Mouse (Mus musculus) lung, adult 18-20 months (tissue): Measurements from ENCODE around the gene Msi2.

Source experiments
- DNase-seq, 2 experiments: peaks; one replicate each; pipeline ENCODE4 v3.0.0; 2022; ENCODE audit warnings: mixed read lengths in 2 of 2

Msi2 gene

DNA sequence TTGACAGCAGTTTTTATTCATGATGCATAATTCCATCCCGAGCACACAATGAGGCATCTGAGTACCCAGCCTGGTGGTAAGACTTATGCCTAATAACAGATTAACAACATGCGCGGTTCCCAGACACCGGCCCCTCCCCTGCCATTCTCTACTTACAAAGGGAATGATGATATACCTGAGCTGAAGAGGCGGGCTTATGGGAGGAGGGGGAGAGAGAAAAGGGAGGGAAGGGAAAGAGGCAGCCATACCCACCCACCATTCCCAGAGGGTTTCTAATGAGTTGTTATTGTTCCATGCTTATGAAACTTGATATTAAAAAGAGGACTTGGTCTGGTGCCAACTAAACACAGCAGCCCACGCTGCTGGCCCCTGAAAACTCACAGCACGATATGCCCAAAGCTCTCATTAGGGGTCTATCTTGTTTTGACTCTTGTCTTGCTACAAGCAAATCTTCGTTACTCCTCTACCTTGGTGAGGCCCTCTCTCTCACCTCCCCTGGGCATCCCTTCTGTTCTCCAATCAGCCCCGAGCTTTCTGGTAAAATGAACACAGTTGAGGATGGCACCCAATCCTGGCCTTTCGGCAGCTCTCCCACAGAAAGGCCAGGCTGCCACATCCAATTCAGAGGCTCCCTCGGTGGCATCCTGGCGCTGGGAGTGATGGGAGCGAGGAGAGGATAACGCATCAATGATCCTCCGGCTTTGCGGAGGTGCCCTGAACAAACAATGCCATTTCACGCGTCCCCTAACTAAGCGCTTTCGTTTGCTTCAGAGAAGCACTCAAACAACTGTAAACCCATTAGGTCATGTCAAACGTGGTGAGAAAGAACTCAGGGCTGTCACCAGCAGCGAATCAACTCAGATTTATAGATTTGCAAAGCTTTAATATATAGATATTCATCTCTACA is 286.7 kb downstream of the Msi2 start:
- no peak for DNase-seq

DNA sequence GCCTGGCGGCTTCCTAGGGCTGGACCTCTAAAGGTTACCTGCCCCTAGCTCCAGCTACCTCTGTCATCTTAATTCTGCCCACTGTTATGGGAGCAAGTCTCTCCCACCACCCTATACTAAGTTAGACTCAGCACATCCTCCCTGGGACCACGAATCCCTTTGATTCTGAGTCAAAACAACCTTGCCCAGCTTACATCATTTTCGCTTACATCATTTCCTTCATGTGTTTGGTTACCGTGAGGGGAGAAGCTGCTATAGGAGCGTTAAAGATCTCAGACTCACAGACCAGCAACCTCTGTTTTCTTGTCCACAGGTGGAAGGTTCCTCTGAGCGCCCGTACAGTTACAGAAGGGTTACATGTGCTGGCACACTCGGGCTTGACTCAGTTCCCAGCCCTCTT is 288.0 kb downstream of the Msi2 start:
- no peak for DNase-seq

DNA sequence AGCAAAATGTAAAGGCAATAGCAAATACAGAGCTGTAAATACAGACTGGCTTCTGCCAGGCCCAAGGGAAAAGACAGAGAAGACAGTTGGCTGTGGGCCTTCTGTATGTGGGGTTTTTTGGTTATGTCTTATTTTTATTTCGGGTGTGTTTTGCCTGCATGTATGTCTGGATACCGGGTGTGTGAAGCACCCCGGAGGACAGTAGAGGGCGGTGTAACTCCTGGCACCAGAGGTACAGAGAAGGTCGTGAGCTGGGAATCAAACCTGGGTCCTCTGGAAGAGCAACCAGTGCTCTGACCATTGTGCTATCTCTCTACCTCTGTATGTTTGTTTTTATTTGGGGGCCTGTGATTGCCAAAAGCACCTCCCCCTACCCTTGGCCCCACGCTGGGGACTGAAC is 288.6 kb downstream of the Msi2 start:
- DNase-seq: no peak

DNA sequence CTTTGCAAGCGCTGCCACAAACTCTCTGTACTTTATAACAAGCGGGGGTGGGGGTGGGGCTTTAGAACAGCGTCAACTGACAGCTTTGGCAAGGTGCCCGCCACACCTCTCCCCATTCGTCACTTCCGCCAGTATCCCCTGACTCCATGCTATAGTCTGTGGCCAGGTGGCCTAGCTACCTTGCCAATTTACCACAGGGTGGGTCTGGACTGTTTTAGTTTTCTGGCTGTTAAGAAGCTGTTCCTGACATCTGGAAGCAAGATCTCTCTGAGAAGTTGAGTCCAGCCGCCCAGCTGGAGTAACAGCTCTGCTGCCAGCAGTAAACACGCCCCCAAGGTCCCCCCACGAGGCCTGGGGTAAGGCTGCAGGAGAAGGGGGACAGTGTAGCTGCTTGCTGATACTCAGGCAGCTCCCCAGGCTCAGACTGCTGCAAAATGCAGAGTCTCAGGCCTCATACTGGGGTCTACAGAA is 292.6 kb downstream of the Msi2 start:
- DNase-seq: peak; percentile 34 to 49

DNA sequence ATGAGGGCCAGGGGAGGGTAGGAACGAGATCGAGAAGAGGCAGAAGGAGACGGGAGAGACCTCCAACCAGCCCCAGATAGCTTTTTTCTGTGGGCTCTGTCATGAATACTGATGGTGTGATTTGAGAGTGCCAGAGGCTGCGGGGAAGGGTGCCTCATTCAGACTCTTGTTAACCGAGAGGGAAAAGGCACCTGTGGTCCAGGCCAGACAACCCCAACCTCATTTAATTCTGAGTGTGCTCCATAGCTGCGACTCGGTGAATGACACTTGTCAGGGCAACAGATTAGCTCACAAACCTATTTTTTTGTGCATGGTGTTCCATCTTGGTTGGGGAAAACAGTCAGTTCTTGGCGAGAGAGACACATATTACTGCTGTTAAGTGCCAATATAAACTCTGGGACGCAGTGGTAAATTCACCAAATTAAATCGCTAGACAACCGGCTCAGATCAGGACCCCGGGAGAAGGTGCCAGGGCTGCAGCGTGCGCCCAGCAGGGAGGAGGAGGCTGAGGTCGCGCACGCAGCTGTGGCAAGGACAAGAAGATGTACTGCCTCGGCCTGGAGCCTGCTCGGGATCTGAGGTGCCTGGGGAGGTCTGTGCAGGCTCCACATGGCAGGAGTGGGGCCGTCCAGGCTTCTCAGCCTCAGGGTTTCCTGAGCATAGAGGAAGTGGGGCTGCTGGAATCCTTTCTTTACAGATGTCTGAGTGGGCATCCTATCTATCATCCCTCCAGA is 294.1 kb downstream of the Msi2 start:
- no peak for DNase-seq

DNA sequence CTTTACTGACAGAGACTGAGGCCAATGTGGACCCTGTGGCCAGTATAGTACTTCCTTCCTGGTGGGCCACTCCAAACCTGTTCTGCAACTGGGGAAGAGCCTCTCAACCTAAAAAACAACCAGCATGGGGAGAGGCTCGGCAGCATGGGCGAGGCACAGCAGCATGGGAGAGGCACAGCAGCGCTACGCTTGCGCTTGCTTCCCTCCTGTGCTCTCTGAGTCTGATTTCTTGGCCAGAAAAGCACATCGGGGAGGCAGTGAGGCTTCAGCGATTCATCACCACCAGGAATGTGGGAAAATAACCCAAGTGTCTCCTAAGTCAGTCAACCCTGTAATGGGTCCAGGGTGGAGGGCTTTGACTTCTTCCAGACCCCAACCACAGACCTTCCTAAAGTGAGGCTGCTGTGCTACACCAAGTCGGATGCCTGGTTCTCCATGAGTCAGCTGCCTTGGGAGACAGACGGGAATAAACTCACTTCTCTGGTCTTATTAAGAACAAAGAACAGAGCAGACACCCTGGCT is 297.2 kb downstream of the Msi2 start:
- DNase-seq: no peak

DNA sequence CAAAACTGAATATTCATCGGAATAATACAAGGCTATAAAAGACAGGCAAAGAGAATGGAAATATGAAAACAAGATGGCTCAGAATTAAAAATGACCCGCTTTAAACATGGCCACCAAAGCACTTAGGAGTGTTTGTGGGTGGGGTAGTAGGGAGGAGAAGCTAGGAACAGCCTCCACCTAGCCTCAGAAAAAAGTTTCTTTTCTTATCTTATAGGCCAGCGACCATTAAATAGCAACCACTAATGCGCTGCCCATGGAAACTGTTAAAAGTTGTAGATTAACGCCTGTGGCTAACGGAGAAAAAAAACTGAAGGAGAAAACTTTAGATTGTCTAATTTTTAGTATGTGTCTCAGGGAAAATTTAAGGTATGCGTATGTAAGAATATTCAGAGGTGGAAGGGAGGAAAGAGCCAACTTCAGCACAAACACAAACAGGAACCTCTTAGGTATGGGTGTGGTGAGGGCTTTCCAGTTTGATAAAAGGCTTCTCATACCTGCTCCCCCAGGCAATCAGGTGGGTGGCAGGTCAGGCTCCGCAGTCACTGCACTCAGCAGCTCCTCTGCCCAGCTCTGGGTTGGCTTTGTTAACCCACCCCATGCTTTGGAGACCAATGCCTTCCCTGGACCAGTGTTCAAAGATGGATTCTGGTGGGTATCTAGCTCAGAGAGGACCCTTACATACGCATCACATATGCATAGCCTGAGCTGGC is 298.5 kb downstream of the Msi2 start:
- no peak for DNase-seq

DNA sequence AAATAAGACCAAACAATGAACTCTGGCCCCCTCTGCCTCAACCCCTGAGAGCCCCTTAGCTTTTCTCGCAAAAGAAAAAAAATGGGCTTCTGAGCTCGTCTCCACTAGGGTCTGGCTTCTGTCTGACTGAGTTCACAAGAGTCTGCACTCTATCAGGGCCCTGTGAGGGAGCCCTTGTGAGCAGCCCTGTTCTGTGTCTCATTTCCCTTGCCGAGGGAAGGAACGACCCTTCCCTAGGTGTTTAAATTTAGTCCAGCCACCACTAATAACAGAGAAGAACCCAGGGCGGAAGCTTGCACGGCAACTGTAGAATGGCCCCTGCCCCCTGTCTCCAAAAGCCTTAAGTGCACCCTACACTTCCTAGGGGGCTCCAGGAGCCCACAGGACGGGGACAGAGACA is 299.2 kb downstream of the Msi2 start:
- no peak for DNase-seq

DNA sequence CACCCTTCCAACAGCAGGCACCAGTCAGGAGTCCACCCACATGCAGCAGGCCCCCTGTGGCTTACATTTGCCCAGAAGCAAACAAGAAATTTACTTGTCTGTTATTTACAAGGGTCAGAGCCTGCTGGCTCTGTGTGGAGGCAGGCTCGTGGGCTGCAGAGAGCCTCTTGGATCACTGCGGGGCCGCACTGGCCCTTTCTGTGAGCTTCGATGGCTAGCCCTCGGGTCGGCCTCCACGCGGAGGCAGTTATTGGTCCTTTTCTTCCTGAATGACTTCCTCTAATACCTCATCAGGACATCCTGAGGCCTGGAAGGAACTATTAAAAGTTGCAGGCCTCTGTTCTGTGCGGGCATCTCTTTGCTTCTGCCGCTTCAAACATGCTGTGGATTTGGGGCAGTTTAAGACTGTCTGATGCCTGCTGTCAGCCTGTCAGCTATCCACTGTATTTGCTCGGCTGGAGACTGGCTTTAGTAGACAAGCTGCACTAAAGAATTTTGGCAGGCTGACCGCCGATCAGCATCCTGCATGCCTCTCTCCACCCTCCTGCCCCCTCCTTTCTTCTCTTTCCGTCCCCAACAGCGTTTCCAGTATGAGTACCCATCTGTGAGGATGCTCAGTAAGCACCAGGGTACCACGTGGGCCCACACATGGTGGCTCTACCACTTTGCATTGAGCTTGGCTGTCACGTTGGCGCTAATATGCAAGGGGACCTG is 304.0 kb downstream of the Msi2 start:
- no peak for DNase-seq

DNA sequence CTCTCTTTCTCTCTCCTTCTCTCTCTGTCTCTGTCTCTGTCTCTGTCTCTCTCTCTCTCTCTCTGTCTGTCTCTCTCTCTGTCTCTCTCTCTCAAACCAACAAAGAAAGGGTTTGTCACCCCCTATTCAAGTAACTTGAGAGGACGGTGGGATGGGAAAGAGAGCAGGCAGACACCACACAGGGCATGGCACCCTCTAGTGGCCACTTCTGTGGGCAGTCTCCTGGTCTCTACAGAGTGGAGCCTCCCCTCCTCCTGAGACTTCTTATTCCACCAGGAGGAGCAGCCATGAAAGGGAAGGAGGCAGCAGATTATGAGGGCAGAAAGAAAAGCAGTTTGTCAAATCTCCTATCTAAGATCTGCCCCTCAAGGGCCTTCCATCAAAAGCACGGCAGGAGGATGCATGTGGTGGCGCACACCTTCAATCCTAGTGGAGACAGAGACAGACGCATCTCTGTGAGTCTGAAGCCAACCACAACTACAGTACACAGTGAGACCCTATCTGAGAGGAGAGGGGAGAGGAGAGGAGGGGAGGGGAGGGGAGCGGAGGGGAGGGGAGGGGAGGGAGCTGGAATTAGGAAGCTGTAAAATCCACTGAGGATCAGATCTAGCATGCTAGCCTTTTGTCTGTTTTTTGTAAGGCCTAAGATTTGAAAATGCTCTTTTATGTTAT is 305.8 kb downstream of the Msi2 start:
- DNase-seq: peak; percentile 41 to 56

DNA sequence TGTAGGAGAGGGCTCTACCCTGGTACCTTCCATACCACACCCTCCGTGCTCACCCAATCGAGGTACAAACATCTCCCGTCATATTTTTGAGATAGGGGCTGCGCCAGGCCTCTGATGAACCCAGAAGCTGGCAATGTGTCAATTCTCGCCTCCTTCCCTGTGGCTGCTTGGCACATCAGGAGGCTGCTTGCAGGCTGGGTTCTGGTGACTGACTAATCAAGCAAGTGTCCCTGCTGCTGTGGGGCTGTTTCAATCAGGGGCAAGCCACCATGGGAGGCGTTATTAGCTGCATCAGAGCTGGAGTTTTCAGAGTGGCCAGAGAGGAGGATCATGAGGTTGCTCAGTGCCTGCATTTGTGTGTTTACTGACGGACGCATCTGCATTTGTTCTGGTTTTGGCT is 310.0 kb downstream of the Msi2 start:
- no peak for DNase-seq

DNA sequence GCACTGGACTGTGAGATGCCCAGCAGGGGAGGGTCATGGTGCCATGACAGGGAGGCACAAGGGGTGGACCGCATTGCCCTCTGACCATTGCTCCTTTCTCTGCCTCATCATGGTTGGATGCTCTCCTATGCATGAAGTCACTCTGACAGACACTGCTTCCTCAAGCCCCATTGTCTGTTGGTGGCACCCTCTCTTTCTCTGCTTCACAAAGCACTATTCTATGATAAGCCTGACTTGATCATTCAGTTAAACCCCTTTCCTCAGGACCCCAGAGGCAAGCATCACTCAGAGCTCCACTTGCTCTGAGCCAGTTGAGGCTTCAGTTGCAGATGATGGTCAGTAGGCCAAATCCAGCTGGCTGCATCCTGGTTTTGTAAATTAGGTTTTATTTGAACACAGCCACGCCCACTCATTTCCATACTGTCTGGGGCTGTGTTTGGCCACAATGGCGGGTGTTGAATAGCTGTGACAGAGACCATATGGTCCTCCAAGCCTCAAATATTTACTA is 311.9 kb downstream of the Msi2 start:
- DNase-seq: no peak

DNA sequence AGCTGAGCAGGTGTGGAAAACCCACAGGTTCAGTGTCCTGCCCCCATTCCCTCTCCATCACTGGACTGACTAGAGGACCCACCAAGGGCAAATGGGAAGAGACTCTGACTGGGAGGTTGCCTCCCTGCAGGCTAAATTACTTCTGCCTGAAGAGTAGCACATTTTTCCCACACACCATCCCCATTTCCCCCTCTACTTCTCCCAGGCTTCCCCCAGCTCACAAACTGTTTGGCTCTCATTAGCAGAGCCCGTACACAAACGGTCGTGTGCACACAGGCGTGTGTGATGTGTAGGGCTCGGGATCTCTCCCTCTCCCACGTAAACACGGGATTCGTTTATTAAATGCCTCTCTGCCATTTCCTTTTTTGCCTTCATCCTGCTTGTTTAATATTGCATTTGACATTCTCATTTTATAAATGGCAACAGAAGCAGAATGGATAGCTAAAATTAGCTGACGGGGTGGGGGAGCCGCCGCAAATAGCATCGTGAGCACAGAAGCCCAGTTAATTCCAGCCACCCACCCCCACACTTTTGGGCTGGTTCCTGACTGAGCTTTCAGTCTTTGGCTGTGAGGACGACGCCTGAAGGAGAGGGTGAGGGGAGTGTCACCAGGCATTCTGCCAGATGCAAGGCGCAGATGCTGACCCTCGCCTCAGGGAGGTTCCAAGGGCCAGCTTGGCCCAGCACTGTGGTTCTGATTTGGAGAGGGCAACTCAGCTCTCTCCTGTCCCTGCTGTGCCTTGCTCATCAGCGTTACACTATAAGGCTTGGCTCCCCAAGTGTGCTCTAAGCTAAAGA is 313.3 kb downstream of the Msi2 start:
- peak in 1 of 2 experiments; percentile 11 for DNase-seq

DNA sequence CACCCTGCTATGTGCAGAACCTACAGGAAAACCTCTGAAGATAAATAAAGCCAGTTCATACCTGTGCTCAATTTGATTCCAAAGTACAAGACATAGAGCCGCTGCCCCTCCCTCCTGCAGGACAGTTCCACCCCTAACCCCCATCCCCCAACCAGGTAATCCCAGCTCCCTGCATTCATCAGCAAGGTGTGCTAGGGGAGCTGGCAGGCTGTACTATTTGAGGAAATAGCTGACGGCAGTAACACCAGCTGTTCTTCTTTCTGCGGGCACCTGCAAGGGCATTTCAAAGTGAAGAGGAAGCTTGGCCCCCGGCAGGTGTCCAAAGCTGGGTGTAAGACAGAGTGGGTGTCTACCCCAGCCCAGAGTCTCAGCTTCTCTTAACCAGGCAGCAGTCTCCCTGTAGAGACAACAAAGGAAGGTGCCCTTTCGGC is 314.1 kb downstream of the Msi2 start:
- no peak for DNase-seq

DNA sequence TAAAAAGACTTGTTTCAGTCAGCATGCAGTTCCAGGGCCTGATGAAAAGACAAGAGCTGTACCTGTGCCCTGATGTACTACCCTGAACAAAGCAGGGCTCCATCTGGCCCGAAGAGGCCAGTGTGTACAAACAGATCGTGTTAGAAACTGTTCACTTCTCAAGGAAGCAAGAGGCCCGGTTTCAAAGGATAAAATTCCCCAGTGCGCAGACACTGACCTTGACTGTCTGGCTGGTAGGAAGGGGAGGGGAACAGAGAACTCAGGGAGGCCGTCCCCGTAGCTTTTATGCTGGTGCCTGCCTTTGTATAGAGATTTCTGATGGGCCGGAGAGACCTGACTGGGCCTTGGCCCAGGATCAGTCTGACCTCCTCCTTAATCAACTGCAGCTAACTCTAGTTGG is 316.0 kb downstream of the Msi2 start:
- DNase-seq: no peak

DNA sequence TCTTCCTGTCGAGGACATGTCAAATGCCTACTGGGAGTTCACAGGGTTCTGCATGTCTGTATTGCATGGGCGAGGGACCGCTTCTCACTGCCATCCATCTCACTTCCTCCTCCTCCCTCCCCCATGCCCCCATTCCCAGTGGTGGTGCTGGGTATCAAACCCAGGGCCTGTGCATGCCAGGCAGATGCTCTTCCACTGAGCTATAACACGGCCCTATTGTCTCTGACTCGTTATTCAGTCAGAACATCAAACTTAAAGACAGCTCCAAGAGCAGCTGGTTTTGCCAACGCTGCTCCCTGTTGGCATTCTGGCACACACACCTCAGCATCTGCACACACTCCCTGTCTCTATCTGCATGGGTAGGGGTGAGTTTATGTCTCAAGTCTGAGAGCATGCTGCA is 317.0 kb downstream of the Msi2 start:
- DNase-seq: no peak

DNA sequence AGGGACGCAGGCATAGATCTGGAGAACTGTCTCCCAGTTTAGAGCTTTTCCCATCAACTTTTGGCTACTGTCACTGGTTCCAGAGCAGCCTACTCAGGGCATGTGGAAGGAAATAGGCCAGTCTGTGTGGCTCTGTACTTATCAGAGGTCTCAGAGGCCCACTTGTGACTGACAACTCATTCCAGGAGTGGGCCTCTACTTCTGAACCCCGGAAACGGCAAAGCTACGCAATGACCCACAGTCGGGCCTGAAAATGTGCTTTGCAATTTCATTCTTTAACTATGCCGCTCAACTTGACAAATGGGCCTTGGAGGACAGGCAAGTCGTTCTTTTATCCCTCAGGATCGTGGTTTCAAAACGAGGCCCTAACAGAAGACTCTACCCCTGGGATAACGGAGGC is 317.4 kb downstream of the Msi2 start:
- no peak for DNase-seq

DNA sequence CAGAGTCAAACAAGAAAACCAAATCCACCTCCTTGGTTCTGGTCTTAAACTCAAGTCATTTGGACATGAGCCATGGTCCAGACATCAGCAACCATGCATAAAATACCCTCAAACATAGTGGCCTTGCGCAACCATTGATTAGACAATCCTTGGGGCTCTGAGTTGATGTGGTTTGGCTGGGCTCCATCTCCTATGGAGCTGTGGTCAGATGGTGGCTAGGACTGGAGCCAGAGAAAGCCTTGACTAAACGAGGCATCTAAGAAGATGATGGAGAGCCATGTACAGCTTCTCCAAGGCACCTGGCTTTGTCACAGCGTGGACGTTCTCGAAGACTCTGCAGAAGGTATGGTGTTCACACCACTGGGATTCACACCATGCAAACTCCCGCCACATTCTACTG is 318.1 kb downstream of the Msi2 start:
- DNase-seq: peak; percentile 50 to 67

DNA sequence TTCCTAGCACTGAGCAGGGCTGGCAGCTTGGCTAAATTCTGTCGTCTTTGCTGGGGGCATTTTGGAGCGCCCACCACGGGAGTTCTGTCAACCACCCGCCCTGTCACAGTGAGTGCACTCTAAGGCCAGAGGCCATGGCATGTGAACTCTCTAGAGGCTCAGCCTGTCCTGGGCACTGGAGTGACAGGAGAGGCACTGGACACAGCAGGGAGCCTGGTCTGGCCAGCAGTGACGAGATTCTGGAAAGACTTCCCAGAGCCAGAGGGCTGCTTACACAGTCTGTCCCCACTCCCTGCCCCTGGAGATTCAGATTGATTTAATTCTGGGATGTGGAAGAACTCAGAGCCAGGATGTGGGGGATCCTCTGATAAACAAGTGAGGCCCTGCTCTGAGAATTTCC is 318.9 kb downstream of the Msi2 start:
- no peak for DNase-seq

DNA sequence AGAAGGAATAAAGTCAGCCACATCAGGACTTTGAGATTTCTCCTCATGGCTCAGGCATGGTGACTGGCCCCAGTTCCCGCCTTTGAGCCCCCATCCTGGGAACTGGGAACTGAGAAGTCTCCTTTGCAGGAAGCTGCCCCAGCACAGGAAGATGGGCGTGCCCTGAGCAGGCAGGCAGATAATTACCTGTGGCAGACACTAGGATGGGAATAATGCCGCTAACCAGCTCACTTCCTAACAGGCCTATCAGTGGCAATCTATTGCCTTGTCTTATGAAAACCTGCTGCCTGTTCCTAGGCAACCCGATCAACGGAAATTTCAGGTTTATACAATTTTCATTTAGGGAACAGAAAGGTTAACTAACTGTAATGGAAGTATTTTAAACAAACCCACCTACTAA is 319.3 kb downstream of the Msi2 start:
- no peak for DNase-seq
